Mouse (Mus musculus): ENCODE data around the gene Slc6a13. TPM values are rescaled to one million over a fixed set of nuclear protein-coding genes. Genes with fewer than 3 reads are reported as not detected.
"Not testable (repeated sequence)": the region's sequence is repeated elsewhere in the genome, so short reads cannot be mapped to it uniquely, and the experiment has no call there.

The Slc6a13 gene
- total and polyA plus RNA-seq, 2 experiments from 2014 or later: 43.5 to 45.7 TPM

GRCm38 (mm10) chr6:121352276-121352675, 52.2 kb downstream of the Slc6a13 start:
- WGBS: 10% methylated on average over 2 of the region's 2 CpGs
- no peak overlapping the region for H3K27ac ChIP-seq (ENCODE audit: low read depth, low read length)
- H3K4me1 ChIP-seq (ENCODE audit: insufficient read depth): no peaks in the 10 kb centered on the region
- no peaks in the 10 kb centered on the region for H3K27me3 ChIP-seq (ENCODE audit: insufficient read depth, low read length)
- no peak for DNase-seq
- TF ChIP-seq CTCF (IDR thresholded peaks at IDR 0.05; ENCODE audit: low read depth): no peak
- no peaks in the 10 kb centered on the region for H3K36me3 ChIP-seq (ENCODE audit: insufficient read depth)
- no peak overlapping the region for H3K9ac ChIP-seq
- no peaks in the 10 kb centered on the region for H3K9me3 ChIP-seq (ENCODE audit: low read length)
- H3K4me3 ChIP-seq (ENCODE audit: low read depth, low read length): no peak overlapping the region
- H3K4me2 ChIP-seq (ENCODE audit: low read depth): no peak overlapping the region
- no peak for ATAC-seq

DNA sequence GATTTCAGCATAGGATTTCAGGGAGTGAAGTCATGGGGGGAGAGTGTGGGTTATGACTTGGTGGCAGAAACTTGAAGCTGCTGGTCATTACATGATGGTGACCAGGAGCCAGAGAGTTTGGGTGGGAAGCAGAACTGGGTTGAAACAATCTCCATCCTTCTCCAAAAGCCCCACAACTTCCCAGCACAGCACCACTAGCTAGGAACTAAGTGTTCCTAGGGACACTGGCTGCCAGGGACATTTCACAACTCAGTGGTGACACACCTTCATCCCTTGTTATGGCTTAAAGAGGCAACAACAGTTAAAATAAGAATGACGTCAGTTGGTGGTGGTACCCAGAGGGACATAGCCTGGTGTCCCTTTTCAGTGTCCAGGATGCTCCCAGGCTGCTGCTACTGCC, 56.0 kb downstream of the Slc6a13 start:
- Histone ChIP-seq H3K4me1 (ENCODE audit: insufficient read depth) (no peaks in the 10 kb centered on the region), H3K27me3 (ENCODE audit: insufficient read depth, low read length) (no peaks in the 10 kb centered on the region)
- TF ChIP-seq CTCF (IDR thresholded peaks at IDR 0.05; ENCODE audit: low read depth): no peak

GRCm38 (mm10) chr6:121357232-121357631, 57.2 kb downstream of the Slc6a13 start:
- Histone ChIP-seq H3K27ac (ENCODE audit: low read depth, low read length) (no peak overlapping the region), H3K36me3 (ENCODE audit: insufficient read depth) (no peaks in the 10 kb centered on the region), H3K4me1 (ENCODE audit: insufficient read depth) (no peaks in the 10 kb centered on the region), H3K4me2 (ENCODE audit: low read depth) (no peak overlapping the region), H3K27me3 (ENCODE audit: insufficient read depth, low read length) (no peaks in the 10 kb centered on the region), H3K9me3 (ENCODE audit: low read length) (no peaks in the 10 kb centered on the region), H3K9ac (no peak overlapping the region), H3K4me3 (ENCODE audit: low read depth, low read length) (no peak overlapping the region)
- WGBS: 63% methylated on average over 6 of the region's 6 CpGs
- no peak for TF ChIP-seq CTCF (IDR thresholded peaks at IDR 0.05; ENCODE audit: low read depth)
- DNase-seq: no peak
- ATAC-seq: no peak

More for the DNA sequence above, 56.0 kb downstream of the Slc6a13 start:
- Histone ChIP-seq H3K9ac (no peak overlapping the region), H3K4me2 (ENCODE audit: low read depth) (no peak overlapping the region), H3K36me3 (ENCODE audit: insufficient read depth) (no peaks in the 10 kb centered on the region), H3K9me3 (ENCODE audit: low read length) (no peaks in the 10 kb centered on the region), H3K27ac (ENCODE audit: low read depth, low read length) (no peak overlapping the region), H3K4me3 (ENCODE audit: low read depth, low read length) (no peak overlapping the region)
- DNase-seq: no peak
- WGBS: 91% methylated on average over 1 of the region's 1 CpGs
- no peak for ATAC-seq

- Histone ChIP-seq H3K9me3 (ENCODE audit: low read length) (no peaks in the 10 kb centered on the region), H3K9ac (no peak overlapping the region), H3K27me3 (ENCODE audit: insufficient read depth, low read length) (no peaks in the 10 kb centered on the region), H3K4me3 (ENCODE audit: low read depth, low read length) (no peak overlapping the region), H3K36me3 (ENCODE audit: insufficient read depth) (no peaks in the 10 kb centered on the region), H3K4me2 (ENCODE audit: low read depth) (no peak overlapping the region), H3K4me1 (ENCODE audit: insufficient read depth) (no peaks in the 10 kb centered on the region), H3K27ac (ENCODE audit: low read depth, low read length) (no peak overlapping the region)
- DNase-seq: no peak
- WGBS: 79% methylated on average over 6 of the region's 6 CpGs
- ATAC-seq: no peak
- no peak for TF ChIP-seq CTCF (IDR thresholded peaks at IDR 0.05; ENCODE audit: low read depth)
Observed at GRCm38 (mm10) chr6:121363061-121363460, 63.0 kb downstream of the Slc6a13 start.

GRCm38 (mm10) chr6:121363956-121364355, 63.9 kb downstream of the Slc6a13 start:
- H3K9ac ChIP-seq: no peak overlapping the region
- H3K27me3 ChIP-seq (ENCODE audit: insufficient read depth, low read length): no peaks in the 10 kb centered on the region
- DNase-seq: no peak
- ATAC-seq: no peak
- no peaks in the 10 kb centered on the region for H3K9me3 ChIP-seq (ENCODE audit: low read length)
- no peaks in the 10 kb centered on the region for H3K4me1 ChIP-seq (ENCODE audit: insufficient read depth)
- H3K36me3 ChIP-seq (ENCODE audit: insufficient read depth): no peaks in the 10 kb centered on the region
- 81% methylated on average over 4 of the region's 4 CpGs for WGBS
- no peak for TF ChIP-seq CTCF (IDR thresholded peaks at IDR 0.05; ENCODE audit: low read depth)
- H3K4me3 ChIP-seq (ENCODE audit: low read depth, low read length): no peak overlapping the region
- no peak overlapping the region for H3K4me2 ChIP-seq (ENCODE audit: low read depth)
- H3K27ac ChIP-seq (ENCODE audit: low read depth, low read length): no peak overlapping the region

DNA sequence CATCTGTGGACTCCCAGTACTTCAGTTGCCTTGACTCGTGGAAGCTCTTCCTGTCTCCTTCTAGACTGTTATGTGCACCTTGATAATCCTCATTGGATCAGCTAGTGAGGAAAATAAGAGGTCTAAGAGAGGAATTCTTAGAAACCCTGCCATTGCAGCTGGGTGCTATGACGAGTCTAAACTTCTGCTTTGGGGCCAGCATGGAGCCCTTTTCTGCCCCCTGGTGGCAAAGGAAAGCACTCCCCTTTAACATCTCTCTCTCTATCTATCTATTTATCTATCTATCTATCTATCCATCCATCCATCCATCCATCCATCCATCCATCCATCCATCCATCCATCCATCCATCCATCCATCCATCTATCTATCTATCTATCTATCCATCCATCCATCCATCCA, 66.5 kb downstream of the Slc6a13 start:
- H3K36me3 ChIP-seq (ENCODE audit: insufficient read depth); H3K27ac ChIP-seq (ENCODE audit: low read depth, low read length); H3K27me3 ChIP-seq (ENCODE audit: insufficient read depth, low read length); DNase-seq; H3K9me3 ChIP-seq (ENCODE audit: low read length); ATAC-seq; H3K9ac ChIP-seq; H3K4me1 ChIP-seq (ENCODE audit: insufficient read depth); H3K4me2 ChIP-seq (ENCODE audit: low read depth); H3K4me3 ChIP-seq (ENCODE audit: low read depth, low read length): not testable (repeated sequence)
- peak; percentile 43; the same call in 1 of the 2 replicates for TF ChIP-seq CTCF (IDR thresholded peaks at IDR 0.05; ENCODE audit: low read depth)
- WGBS: 15% methylated on average over 2 of the region's 2 CpGs

DNA sequence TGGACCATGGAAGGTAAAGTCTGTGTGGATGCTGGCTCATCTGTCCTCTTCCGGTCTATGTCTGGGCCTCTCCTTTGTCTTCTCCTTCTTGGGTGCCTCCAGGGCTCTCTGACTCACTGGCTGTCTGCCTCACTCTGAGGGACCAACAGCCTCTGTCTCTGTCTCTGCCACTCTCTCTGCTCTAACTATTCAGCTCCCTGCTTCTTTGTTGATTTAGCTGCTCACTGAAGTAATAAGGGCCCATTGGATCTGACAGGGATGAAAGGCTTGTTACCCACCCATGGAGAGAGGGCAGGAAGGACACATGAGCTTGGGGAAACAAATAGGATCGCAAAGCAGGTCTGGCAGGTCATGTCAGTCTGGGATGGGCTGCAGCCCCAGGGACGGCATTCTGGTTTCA, 67.1 kb downstream of the Slc6a13 start:
- H3K4me1 ChIP-seq (ENCODE audit: insufficient read depth): no peaks in the 10 kb centered on the region
- no peak overlapping the region for H3K4me2 ChIP-seq (ENCODE audit: low read depth)
- H3K27me3 ChIP-seq (ENCODE audit: insufficient read depth, low read length): no peaks in the 10 kb centered on the region
- DNase-seq (no peak), ATAC-seq (no peak)
- H3K9me3 ChIP-seq (ENCODE audit: low read length): no peaks in the 10 kb centered on the region
- H3K4me3 ChIP-seq (ENCODE audit: low read depth, low read length): no peak overlapping the region
- H3K9ac ChIP-seq: no peak overlapping the region
- no peak for TF ChIP-seq CTCF (IDR thresholded peaks at IDR 0.05; ENCODE audit: low read depth)
- no peaks in the 10 kb centered on the region for H3K36me3 ChIP-seq (ENCODE audit: insufficient read depth)
- 71% methylated on average over 3 of the region's 3 CpGs for WGBS
- no peak overlapping the region for H3K27ac ChIP-seq (ENCODE audit: low read depth, low read length)
